Mouse (Mus musculus): ENCODE measurements around the gene Morn1.

- TF ChIP-seq CTCF (IDR thresholded peaks at IDR 0.05; ENCODE audit: control insufficient read depth, insufficient read depth, insufficient replicate concordance, low read depth, low read length) = no peak
- TF ChIP-seq POLR2A (IDR thresholded peaks at IDR 0.05; ENCODE audit: control insufficient read depth, low read depth, low read length) = no peak
These were observed 82.5 kb downstream of the Morn1 start for GRCm38 (mm10) chr4:155168835-155169252.
